Mouse (Mus musculus): ENCODE results near the gene 6030468B19Rik.

DNA sequence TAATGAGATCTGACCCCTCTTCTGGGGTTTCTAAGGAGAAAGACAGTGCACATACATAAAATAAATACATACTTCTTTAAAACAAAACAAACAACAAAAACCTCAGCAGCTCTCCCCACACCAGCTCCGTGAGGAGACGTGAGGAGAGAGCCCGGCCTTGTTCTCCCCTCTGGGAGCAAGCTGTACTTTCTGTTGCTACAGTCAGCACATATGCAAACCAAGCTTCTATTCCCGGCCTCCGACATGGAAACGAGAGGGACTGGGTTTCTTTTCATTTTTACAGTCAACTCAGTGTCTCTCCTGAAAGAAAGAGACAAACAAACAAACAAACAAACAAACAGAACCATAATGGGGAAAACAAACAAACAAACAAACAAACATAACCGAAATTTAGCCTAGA lies 2.6 kb downstream of the 6030468B19Rik start:
- TF ChIP-seq CTCF (IDR thresholded peaks at IDR 0.05; ENCODE audit: borderline replicate concordance, extremely low read depth, insufficient read depth, insufficient read length) (no peak), POLR2A (IDR thresholded peaks at IDR 0.05; ENCODE audit: borderline replicate concordance, extremely low read depth, insufficient read depth, insufficient read length, poor library complexity, severe bottlenecking) (no peak)

Measured in brain, embryonic 14.5 days (tissue).